Mouse (Mus musculus): ENCODE results near the gene Zfp970. TPM values are rescaled to one million over a fixed set of nuclear protein-coding genes. Genes with fewer than 3 reads are reported as not detected.

The Zfp970 gene
- polyA plus RNA-seq, 1 experiment from 2014 or later: 15.4 TPM

Other genes starting within 250 kb of the Zfp970 start
- gene Gm14409, start 197.7 kb upstream of the Zfp970 start, polyA plus RNA-seq (2014; fragmentation: Nextera tagmentation; extraction: Ambion mirVana): not detected in 2 replicates
- gene Gm14412, start 140.4 kb upstream of the Zfp970 start, polyA plus RNA-seq (2014; fragmentation: Nextera tagmentation; extraction: Ambion mirVana): 0.55 and 0.67 TPM in 2 replicates
- 9.2 and 11.0 TPM in 2 replicates for gene Gm14418, start 66.4 kb upstream of the Zfp970 start, polyA plus RNA-seq (2014; fragmentation: Nextera tagmentation; extraction: Ambion mirVana)
- gene Gm14403, start 33.5 kb downstream of the Zfp970 start, polyA plus RNA-seq (2014; fragmentation: Nextera tagmentation; extraction: Ambion mirVana): 5.8 and 7.0 TPM in 2 replicates
- gene Gm14406, start 113.5 kb downstream of the Zfp970 start, polyA plus RNA-seq (2014; fragmentation: Nextera tagmentation; extraction: Ambion mirVana): not detected in 2 replicates

All from intestine, embryonic 14.5 days (tissue).